ENCODE assay signal across 13 mouse cellular contexts in the genomic region with DNA sequence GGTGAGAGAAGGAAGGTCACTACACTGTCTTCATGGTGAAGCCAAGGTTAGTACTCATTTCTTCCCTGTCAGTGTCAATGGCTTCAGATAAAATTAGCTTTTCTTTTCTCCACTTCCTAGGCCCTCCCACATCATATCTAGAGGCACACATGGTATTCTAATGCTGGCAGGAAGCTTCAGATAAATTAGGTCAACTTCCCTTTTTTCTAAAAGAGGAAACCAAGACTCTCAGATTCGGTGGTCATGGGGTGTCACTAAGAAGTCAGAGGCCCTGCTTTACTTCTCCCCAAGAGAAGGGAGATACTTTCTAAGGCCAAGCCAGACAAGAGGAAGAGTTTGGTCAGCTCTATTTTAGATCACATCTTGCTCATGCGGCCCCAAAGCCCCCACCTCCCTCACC. TPM values are rescaled to one million over a fixed set of nuclear protein-coding genes. Genes with fewer than 3 reads are reported as not detected.
DNase-seq lines count a peak whose midpoint lies in the region; ATAC-seq and TF ChIP-seq lines count a peak whose summit lies in the region.
"Had no signal": no experiment of that assay in that cellular context is flagged by ENCODE, and none has a peak within 500 bp of the region (broad histone marks: within the 10 kb centered on the region; RNA-seq: fewer than 3 reads in every experiment).

No protein-coding gene starts in this region.

- TF ChIP-seq CTCF in midbrain, postnatal 0 days (IDR thresholded peaks at IDR 0.05), result no peak
- no peak for TF ChIP-seq CTCF in spleen, adult 2 months (IDR thresholded peaks at IDR 0.05; ENCODE audit: extremely low read depth, insufficient read depth, insufficient read length, insufficient replicate concordance)

- H3K9me3 ChIP-seq in midbrain, postnatal 0 days (ENCODE audit: low read length), result no peaks in the 10 kb centered on the region
- no peaks in the 10 kb centered on the region for H3K9me3 ChIP-seq in midbrain, embryonic 16.5 days (replicated peaks; ENCODE audit: control insufficient read depth, low read length, poor library complexity, severe bottlenecking)
- no peaks in the 10 kb centered on the region for H3K9me3 ChIP-seq in liver, embryonic 12.5 days (replicated peaks)
- H3K9me3 ChIP-seq: limb, embryonic 15.5 days had no signal

- ATAC-seq in midbrain, postnatal 0 days (ENCODE audit: low FRiP score), result no peak
- no peak for ATAC-seq in midbrain, embryonic 16.5 days
- peak; percentile 70 for ATAC-seq in liver, embryonic 12.5 days
- ATAC-seq: forebrain, embryonic 16.5 days had no signal

- H3K4me2 ChIP-seq in midbrain, postnatal 0 days (ENCODE audit: low read depth, low read length, poor library complexity, severe bottlenecking), result no peak overlapping the region
- no peak overlapping the region for H3K4me2 ChIP-seq in midbrain, embryonic 16.5 days (ENCODE audit: low read length)
- H3K4me2 ChIP-seq in liver, embryonic 12.5 days, result no peak overlapping the region
- H3K4me2 ChIP-seq: limb, embryonic 15.5 days had no signal

- WGBS in midbrain, postnatal 0 days, result 81% methylated on average over 2 of the region's 2 CpGs
- 89% methylated on average over 2 of the region's 2 CpGs for WGBS in midbrain, embryonic 16.5 days
- WGBS in liver, embryonic 12.5 days (ENCODE audit: insufficient replicate concordance), result 10% methylated on average over 2 of the region's 2 CpGs
- WGBS in spleen, adult 2 months, result 4% methylated on average over 2 of the region's 2 CpGs

- no peak overlapping the region for H3K9ac ChIP-seq in midbrain, postnatal 0 days (replicated peaks; ENCODE audit: low read length, poor library complexity, severe bottlenecking)
- no peak overlapping the region for H3K9ac ChIP-seq in midbrain, embryonic 16.5 days (ENCODE audit: low read depth, low read length)
- no peak overlapping the region for H3K9ac ChIP-seq in liver, embryonic 12.5 days
- H3K9ac ChIP-seq: limb, embryonic 15.5 days had no signal

- no peaks in the 10 kb centered on the region for H3K36me3 ChIP-seq in midbrain, postnatal 0 days (ENCODE audit: insufficient read depth, low read length)
- no peaks in the 10 kb centered on the region for H3K36me3 ChIP-seq in midbrain, embryonic 16.5 days (ENCODE audit: control insufficient read depth, insufficient read depth, low read length)
- no peaks in the 10 kb centered on the region for H3K36me3 ChIP-seq in liver, embryonic 12.5 days
- H3K36me3 ChIP-seq in spleen, adult 2 months (ENCODE audit: control insufficient read depth, insufficient read depth, low read length), result no peaks in the 10 kb centered on the region
- H3K36me3 ChIP-seq: limb, embryonic 15.5 days had no signal

- no peak for TF ChIP-seq POLR2A in spleen, adult 2 months (IDR thresholded peaks at IDR 0.05; ENCODE audit: low read depth, low read length)

- no peak overlapping the region for H3K4me3 ChIP-seq in midbrain, postnatal 0 days (ENCODE audit: low read depth, low read length)
- no peak overlapping the region for H3K4me3 ChIP-seq in midbrain, embryonic 16.5 days (ENCODE audit: low read depth, low read length)
- no peak overlapping the region for H3K4me3 ChIP-seq in liver, embryonic 12.5 days
- H3K4me3 ChIP-seq in spleen, adult 2 months (ENCODE audit: extremely low read depth, insufficient read depth, insufficient read length), result no peak overlapping the region
- H3K4me3 ChIP-seq: limb, embryonic 15.5 days had no signal

- no peak overlapping the region for H3K27ac ChIP-seq in midbrain, postnatal 0 days (ENCODE audit: low read depth, low read length)
- H3K27ac ChIP-seq in midbrain, embryonic 16.5 days (ENCODE audit: low read length), result no peak overlapping the region
- H3K27ac ChIP-seq in liver, embryonic 12.5 days, result no peak overlapping the region
- peak overlapping the region; percentile 89 for H3K27ac ChIP-seq in spleen, adult 2 months (ENCODE audit: insufficient read depth, low read length)
- H3K27ac ChIP-seq: kidney, postnatal 0 days; limb, embryonic 15.5 days had no signal

- peak; percentile 1 for DNase-seq in midbrain, postnatal 0 days (ENCODE audit: low spot score)
- peak; percentile 48 for DNase-seq in c-Kit-positive CD71-negative TER-119-negative erythroid progenitor cells, embryonic 14.5 days (ENCODE audit: low read depth)
- DNase-seq in spleen, adult 2 months (ENCODE audit: low read depth in 1 of 2, low spot score in 2 of 2), result peak; percentile 30 to 72
- no peak for DNase-seq in MN1 (ENCODE audit: low spot score)
- no peak for DNase-seq in embryo, embryonic 11 days
- DNase-seq in neural tube, embryonic 10.5 days (ENCODE audit: extremely low spot score, low spot score), result no peak
- DNase-seq: cerebellum, postnatal 10 days; thymus, postnatal 25 days had no signal

- no peaks in the 10 kb centered on the region for H3K4me1 ChIP-seq in midbrain, postnatal 0 days (ENCODE audit: insufficient read depth, low read length)
- no peaks in the 10 kb centered on the region for H3K4me1 ChIP-seq in midbrain, embryonic 16.5 days (ENCODE audit: control insufficient read depth, insufficient read depth, low read length)
- H3K4me1 ChIP-seq in liver, embryonic 12.5 days, result peaks cover 13% of the 10 kb centered on the region
- H3K4me1 ChIP-seq in spleen, adult 2 months (ENCODE audit: control insufficient read depth, insufficient read depth, insufficient read length), result peaks cover 23% of the 10 kb centered on the region

- no peaks in the 10 kb centered on the region for H3K27me3 ChIP-seq in midbrain, postnatal 0 days (ENCODE audit: insufficient read depth, low read length)
- H3K27me3 ChIP-seq in midbrain, embryonic 16.5 days (ENCODE audit: control insufficient read depth, insufficient read depth, low read depth, low read length), result no peaks in the 10 kb centered on the region
- H3K27me3 ChIP-seq in liver, embryonic 12.5 days (replicated peaks), result 0 out of 2 replicates have a peak, but pooled peaks cover 3% of the 10 kb centered on the region
- H3K27me3 ChIP-seq in spleen, adult 2 months (ENCODE audit: control insufficient read depth, insufficient read depth, low read length), result no peaks in the 10 kb centered on the region
- H3K27me3 ChIP-seq: limb, embryonic 15.5 days had no signal

RNA-seq across cellular contexts. Expression of a gene that starts 19.3 kb away (rescaled TPM):
- total RNA-seq in midbrain, postnatal 0 days (2014; rRNA removed), result not detected in 2 replicates
- polyA plus RNA-seq in midbrain, postnatal 0 days (2015; fragmentation: Nextera tagmentation; extraction: Ambion mirVana), result not detected in 2 replicates
- polyA plus RNA-seq in midbrain, embryonic 16.5 days (2015; fragmentation: Nextera tagmentation; extraction: Ambion mirVana), result not detected in 2 replicates
- 0.36 and 0.87 TPM in 2 replicates for polyA plus RNA-seq in liver, embryonic 12.5 days (2016; fragmentation: Nextera tagmentation; extraction: Ambion mirVana)
- 0.12 and 0.19 TPM in 2 replicates for polyA plus RNA-seq in spleen, adult 2 months (2012; rRNA removed)
- polyA plus RNA-seq: forebrain, embryonic 16.5 days had no signal

Comparison
In these comparisons a context has a peak if more than half of its experiments do, and no peak if none do; other contexts are left out.
1. DNase-seq: peak in midbrain, postnatal 0 days (single experiment), c-Kit-positive CD71-negative TER-119-negative erythroid progenitor cells, embryonic 14.5 days (single experiment) and spleen, adult 2 months (2 of 2); none in MN1 (single experiment), embryo, embryonic 11 days (single experiment) and neural tube, embryonic 10.5 days (single experiment).